Mouse (Mus musculus) midbrain, embryonic 10.5 days (tissue): ENCODE measurements around the gene Tle2. TPM values are rescaled to one million over a fixed set of nuclear protein-coding genes. Genes with fewer than 3 reads are reported as not detected.

ENCODE experiments used
- DNase-seq: peaks from one replicate; pipeline ENCODE4 v3.0.0-alpha.2; 2017; ENCODE audit warnings: low spot score
- H3K27ac ChIP-seq: fragments of 300-500 bp; sonication (generic); replicated peaks from 2 replicates; pipeline ENCODE4 v1.5.1; 2016; ENCODE audit warnings: mild to moderate bottlenecking
- H3K27me3 ChIP-seq: fragments of 300-500 bp; sonication (generic); 2 replicates; pipeline ENCODE4 v1.6.1; 2016; ENCODE audit warnings: low read depth, mild to moderate bottlenecking; ENCODE audit not compliant: poor library complexity, severe bottlenecking
- H3K36me3 ChIP-seq: fragments of 300-500 bp; sonication (generic); 2 replicates; pipeline ENCODE4 v1.6.1; 2016; ENCODE audit warnings: mild to moderate bottlenecking, moderate library complexity
- H3K4me1 ChIP-seq: fragments of 300-500 bp; sonication (generic); 2 replicates; pipeline ENCODE4 v1.6.1; 2016
- H3K4me3 ChIP-seq: fragments of 300-500 bp; sonication (generic); 2 replicates; pipeline ENCODE4 v1.5.1; 2016; ENCODE audit warnings: mild to moderate bottlenecking, moderate library complexity
- H3K9me3 ChIP-seq: fragments of 300-500 bp; sonication (generic); replicated peaks from 2 replicates; pipeline ENCODE4 v1.6.1; 2016; ENCODE audit warnings: mild to moderate bottlenecking
- WGBS: fragments of 180-500 bp; shearing (Covaris S2); methylation state at CpG from one replicate; pipeline ENCODE4 v1.1.7; 2016; 5-methylcytosine and 5-hydroxymethylcytosine counted together
- polyA plus RNA-seq: library from polyadenylated mRNA; unstranded; fragments of >200 nt; fragmentation: Nextera tagmentation; extraction: Ambion mirVana; gene quantifications from 2 replicates; pipeline ENCODE4 v1.2.1, GENCODE M21; 2016

Tle2 gene
- polyA plus RNA-seq, 1 experiment from 2014 or later, result 9.7 TPM

- H3K27me3 ChIP-seq, result peaks cover 81% of the 10 kb centered on the region
- under 1% methylated on average over 11 of the region's 11 CpGs for WGBS
- H3K4me3 ChIP-seq, result peak overlapping the region; percentile 52
- peak overlapping the region; percentile 79 for H3K27ac ChIP-seq
- no peaks in the 10 kb centered on the region for H3K9me3 ChIP-seq
- peaks cover 97% of the 10 kb centered on the region for H3K4me1 ChIP-seq
- DNase-seq, result no peak
- peaks cover 23% of the 10 kb centered on the region for H3K36me3 ChIP-seq
Observed at GRCm38 (mm10) chr10:81570238-81570800, 4.0 kb upstream of the Tle2 start.

DNA sequence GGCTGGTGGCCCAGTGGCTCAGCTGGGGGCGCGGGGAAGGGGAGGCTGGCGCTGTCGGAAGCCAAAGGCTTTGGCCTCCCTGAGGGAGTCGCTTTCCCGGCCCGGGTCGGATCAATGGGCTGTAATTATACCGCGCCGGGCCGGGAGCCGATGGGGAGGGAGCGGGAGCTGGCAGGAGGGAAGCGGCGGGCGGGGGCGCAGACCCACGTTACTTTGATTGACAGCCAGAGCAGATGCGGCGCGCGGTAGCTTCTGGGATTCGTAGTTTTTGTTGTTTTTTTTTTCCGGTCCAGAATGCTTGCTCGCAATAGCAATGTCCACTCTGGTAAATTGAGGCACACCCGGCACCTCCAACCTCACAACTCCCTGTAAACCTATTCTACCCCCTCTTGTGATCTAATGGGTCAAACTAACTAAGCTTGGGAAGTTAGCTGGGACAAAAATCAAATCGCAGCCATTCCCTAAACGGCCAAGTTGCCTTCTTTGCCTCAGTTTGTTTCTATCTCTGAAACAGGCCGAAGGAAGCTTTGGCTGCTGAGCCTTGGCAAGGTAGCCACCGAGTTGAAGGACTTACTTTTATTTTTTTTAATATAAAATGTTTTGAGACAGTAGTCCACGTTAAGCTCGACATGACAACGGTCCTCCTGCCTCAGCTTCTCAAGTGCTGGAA lies 3.4 kb upstream of the Tle2 start:
- H3K27me3 ChIP-seq, result peaks cover 81% of the 10 kb centered on the region
- peak overlapping the region; percentile 79 for H3K27ac ChIP-seq
- H3K4me1 ChIP-seq, result peaks cover 97% of the 10 kb centered on the region
- DNase-seq, result peak; percentile 97
- WGBS, result under 1% methylated on average over 34 of the region's 34 CpGs
- H3K4me3 ChIP-seq, result peak overlapping the region; percentile 52
- no peaks in the 10 kb centered on the region for H3K9me3 ChIP-seq
- peaks cover 16% of the 10 kb centered on the region for H3K36me3 ChIP-seq

- H3K27ac ChIP-seq, result peak overlapping the region; percentile 80
- DNase-seq, result peak; percentile 97
- under 1% methylated on average over 18 of the region's 18 CpGs for WGBS
- H3K27me3 ChIP-seq, result peaks cover 81% of the 10 kb centered on the region
- H3K36me3 ChIP-seq, result peaks cover 11% of the 10 kb centered on the region
- peaks cover 97% of the 10 kb centered on the region for H3K4me1 ChIP-seq
- no peaks in the 10 kb centered on the region for H3K9me3 ChIP-seq
- peak overlapping the region; percentile 52 for H3K4me3 ChIP-seq
Observed at GRCm38 (mm10) chr10:81571501-81571876, 2.9 kb upstream of the Tle2 start.

DNA sequence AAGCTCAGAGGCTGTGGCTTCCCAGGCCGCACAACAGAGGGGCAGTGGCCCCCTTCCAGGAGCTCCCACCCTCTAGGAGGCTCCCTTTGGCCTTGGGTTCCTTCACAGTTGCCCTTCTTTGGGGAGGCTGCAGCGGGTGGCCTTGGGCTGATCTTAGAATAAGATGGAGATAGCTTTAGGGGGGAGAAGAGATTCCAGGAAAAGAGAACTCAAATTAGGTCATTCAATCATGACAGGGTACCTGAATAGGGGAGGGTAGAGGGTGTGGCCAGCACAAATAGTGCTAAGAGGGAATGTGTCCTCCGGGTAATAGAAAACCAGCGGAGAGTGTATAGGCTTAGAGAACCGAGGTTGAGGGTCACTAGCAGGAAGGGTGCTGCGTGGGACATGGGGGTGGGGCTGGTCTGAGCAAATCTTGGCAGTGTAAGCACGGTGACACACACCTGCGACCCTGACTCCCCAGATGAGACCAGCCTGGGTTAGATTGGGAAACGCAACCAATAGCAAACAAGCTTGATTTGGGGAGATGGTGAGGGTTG lies 2.2 kb upstream of the Tle2 start:
- DNase-seq, result no peak
- 1% methylated on average over 9 of the region's 9 CpGs for WGBS
- no peaks in the 10 kb centered on the region for H3K9me3 ChIP-seq
- peaks cover 81% of the 10 kb centered on the region for H3K27me3 ChIP-seq
- H3K4me1 ChIP-seq, result peaks cover 91% of the 10 kb centered on the region
- H3K4me3 ChIP-seq, result peak overlapping the region; percentile 52
- H3K36me3 ChIP-seq, result peaks cover 5% of the 10 kb centered on the region
- H3K27ac ChIP-seq, result peak overlapping the region; percentile 80

GRCm38 (mm10) chr10:81572975-81573374 lies 1.4 kb upstream of the Tle2 start:
- no peak for DNase-seq
- Histone ChIP-seq H3K36me3 (no peaks in the 10 kb centered on the region), H3K4me1 (peaks cover 83% of the 10 kb centered on the region), H3K27ac (0 out of 2 replicates have a peak overlapping the region, but pooled peaks have one; percentile 55), H3K27me3 (peaks cover 81% of the 10 kb centered on the region), H3K9me3 (no peaks in the 10 kb centered on the region), H3K4me3 (peak overlapping the region; percentile 52)
- 7% methylated on average over 9 of the region's 9 CpGs for WGBS

DNA sequence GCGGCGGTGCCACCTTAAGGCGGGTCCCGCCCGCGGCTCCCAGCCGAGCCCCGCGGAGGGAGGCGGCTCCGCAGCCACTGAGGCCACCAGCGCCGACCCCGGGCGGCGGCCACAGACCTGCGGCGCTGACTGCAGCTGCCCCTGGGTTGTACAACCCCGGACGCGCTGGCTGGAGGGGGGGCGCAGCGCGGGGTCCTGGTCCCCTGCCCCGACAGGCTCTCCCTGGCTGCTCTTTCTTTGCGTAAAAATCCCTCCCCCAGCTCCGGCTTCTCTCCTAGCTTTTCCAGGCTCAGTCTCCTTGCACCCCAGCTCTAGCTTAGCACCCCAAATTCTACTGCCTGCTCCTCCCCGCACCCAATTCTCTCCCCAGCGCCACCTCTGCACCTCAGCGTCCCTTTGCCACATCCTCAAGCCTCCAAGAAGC lies 859 bp downstream of the Tle2 start:
- Histone ChIP-seq H3K27ac (peak overlapping the region; percentile 81), H3K9me3 (no peaks in the 10 kb centered on the region), H3K27me3 (peaks cover 86% of the 10 kb centered on the region), H3K36me3 (no peaks in the 10 kb centered on the region), H3K4me1 (peaks cover 64% of the 10 kb centered on the region), H3K4me3 (peak overlapping the region; percentile 58)
- WGBS, result under 1% methylated on average over 30 of the region's 30 CpGs
- peak; percentile 55 for DNase-seq

DNA sequence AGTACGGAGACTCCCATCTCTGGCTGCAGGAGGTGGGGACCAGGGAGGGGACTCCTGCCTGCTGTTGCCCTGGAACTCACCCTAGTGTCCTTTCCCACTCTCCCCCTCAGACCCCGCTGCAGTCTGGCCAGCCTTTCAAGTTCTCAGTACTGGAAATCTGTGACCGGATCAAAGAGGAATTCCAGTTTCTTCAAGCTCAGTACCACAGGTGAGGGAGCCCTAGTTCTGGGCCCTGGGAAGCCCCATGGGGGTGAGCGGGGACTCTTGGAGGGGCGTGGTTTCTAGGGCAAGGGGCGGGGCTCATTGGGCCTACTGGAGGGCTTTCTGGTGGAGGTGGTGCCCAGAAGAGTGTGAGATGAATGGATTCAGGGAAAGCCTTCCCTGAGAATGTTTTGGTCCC lies 1.3 kb downstream of the Tle2 start:
- no peaks in the 10 kb centered on the region for H3K36me3 ChIP-seq
- peak overlapping the region; percentile 81 for H3K27ac ChIP-seq
- H3K27me3 ChIP-seq, result peaks cover 90% of the 10 kb centered on the region
- 1% methylated on average over 6 of the region's 6 CpGs for WGBS
- no peaks in the 10 kb centered on the region for H3K9me3 ChIP-seq
- peak overlapping the region; percentile 58 for H3K4me3 ChIP-seq
- DNase-seq, result no peak
- H3K4me1 ChIP-seq, result peaks cover 64% of the 10 kb centered on the region

- Histone ChIP-seq H3K9me3 (no peaks in the 10 kb centered on the region), H3K4me1 (peaks cover 56% of the 10 kb centered on the region), H3K27me3 (peaks cover 100% of the 10 kb centered on the region), H3K27ac (no peak overlapping the region; the same call in 1 of the 2 replicates), H3K36me3 (no peaks in the 10 kb centered on the region), H3K4me3 (no peak overlapping the region)
- 83% methylated on average over 4 of the region's 4 CpGs for WGBS
- DNase-seq, result no peak
Observed at GRCm38 (mm10) chr10:81579967-81580366, 5.6 kb downstream of the Tle2 start.

- Histone ChIP-seq H3K27me3 (peaks cover 99% of the 10 kb centered on the region), H3K4me3 (no peak overlapping the region), H3K36me3 (no peaks in the 10 kb centered on the region), H3K9me3 (no peaks in the 10 kb centered on the region), H3K4me1 (peaks cover 54% of the 10 kb centered on the region), H3K27ac (no peak overlapping the region; the same call in 1 of the 2 replicates)
- DNase-seq, result no peak
- WGBS, result 68% methylated on average over 25 of the region's 25 CpGs
Observed at GRCm38 (mm10) chr10:81580441-81581070, 6.2 kb downstream of the Tle2 start.

DNA sequence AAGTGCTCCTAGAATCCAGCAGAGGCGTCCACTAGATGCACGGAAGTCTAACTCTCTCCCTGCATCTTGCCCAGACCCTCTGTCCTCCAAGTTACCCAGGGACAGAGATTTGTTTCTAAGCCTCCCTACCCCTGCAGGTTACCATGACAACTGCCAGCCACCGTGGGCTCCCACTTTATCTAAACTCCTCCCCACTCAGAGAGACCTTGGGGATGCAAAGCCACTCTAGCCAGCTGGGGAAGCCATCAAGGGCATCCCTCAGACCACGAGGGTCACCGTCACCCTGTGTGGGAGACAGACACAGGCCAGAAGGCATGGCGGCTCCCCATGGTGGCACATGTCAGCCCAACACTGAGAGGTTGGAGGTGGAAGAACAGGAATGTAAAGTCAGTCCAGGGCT lies 9.0 kb downstream of the Tle2 start:
- Histone ChIP-seq H3K27me3 (peaks cover 99% of the 10 kb centered on the region), H3K4me3 (no peak overlapping the region), H3K27ac (no peak overlapping the region), H3K9me3 (no peaks in the 10 kb centered on the region), H3K4me1 (peaks cover 49% of the 10 kb centered on the region), H3K36me3 (peaks cover 7% of the 10 kb centered on the region; the same call in 1 of the 2 replicates)
- no peak for DNase-seq
- 43% methylated on average over 6 of the region's 6 CpGs for WGBS

DNA sequence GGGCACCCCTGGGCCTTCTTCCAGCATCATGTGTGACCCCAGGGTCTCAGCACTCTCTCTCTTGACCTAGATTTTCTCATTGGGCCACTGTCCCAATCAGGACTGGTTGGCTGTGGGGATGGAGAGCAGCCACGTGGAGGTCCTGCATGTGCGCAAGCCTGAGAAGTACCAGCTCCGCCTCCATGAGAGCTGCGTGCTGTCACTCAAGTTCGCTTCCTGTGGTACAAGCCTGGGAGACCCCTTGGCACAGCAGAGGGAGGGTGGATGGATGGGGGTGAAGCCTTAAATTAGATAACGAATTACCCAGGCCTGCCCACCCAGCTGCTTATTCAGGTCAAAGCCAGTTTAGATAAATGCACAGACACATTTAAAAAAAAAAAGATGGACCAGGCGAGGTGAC lies 14.4 kb downstream of the Tle2 start:
- WGBS, result 81% methylated on average over 7 of the region's 7 CpGs
- Histone ChIP-seq H3K36me3 (peaks cover 7% of the 10 kb centered on the region; the same call in 1 of the 2 replicates), H3K4me1 (peaks cover 17% of the 10 kb centered on the region), H3K27ac (no peak overlapping the region), H3K4me3 (no peak overlapping the region), H3K9me3 (no peaks in the 10 kb centered on the region), H3K27me3 (peaks cover 99% of the 10 kb centered on the region)
- no peak for DNase-seq

DNA sequence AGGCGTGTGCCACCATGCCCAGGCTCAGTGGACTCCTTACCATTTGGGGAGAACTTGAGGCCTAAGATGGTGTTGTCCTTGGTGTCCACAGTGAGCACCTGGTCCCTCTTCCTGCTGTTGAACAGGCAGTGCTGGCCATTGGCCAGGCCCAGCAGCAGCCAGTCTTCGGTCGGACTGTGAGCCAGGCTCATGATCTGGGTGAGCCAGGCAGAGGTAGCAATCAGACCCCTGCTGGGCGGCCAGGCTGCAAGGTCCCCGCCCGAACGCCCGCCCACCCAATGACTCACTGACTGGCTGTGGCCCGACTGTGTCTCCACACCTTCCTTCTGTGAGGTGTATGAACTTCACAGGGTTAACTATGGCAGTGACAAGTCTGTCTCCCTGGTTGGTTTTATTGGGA lies 17.5 kb downstream of the Tle2 start:
- Histone ChIP-seq H3K27me3 (peaks cover 100% of the 10 kb centered on the region), H3K4me1 (peaks cover 24% of the 10 kb centered on the region)
- WGBS, result 72% methylated on average over 9 of the region's 9 CpGs

GRCm38 (mm10) chr10:81592631-81593030 lies 18.3 kb downstream of the Tle2 start:
- H3K36me3 ChIP-seq, result 0 out of 2 replicates have a peak, but pooled peaks cover 3% of the 10 kb centered on the region
- no peaks in the 10 kb centered on the region for H3K9me3 ChIP-seq
- DNase-seq, result no peak
- H3K4me3 ChIP-seq, result no peak overlapping the region
- no peak overlapping the region for H3K27ac ChIP-seq
- peaks cover 100% of the 10 kb centered on the region for H3K27me3 ChIP-seq
- H3K4me1 ChIP-seq, result peaks cover 28% of the 10 kb centered on the region
- WGBS, result 88% methylated on average over 7 of the region's 7 CpGs

More for the DNA sequence above, 17.5 kb downstream of the Tle2 start:
- Histone ChIP-seq H3K9me3 (no peaks in the 10 kb centered on the region), H3K36me3 (peaks cover 6% of the 10 kb centered on the region; the same call in 1 of the 2 replicates), H3K4me3 (no peak overlapping the region), H3K27ac (no peak overlapping the region)
- DNase-seq, result no peak
